Mouse (Mus musculus) CH12.LX (cell line): ENCODE data around the gene Casz1.

ENCODE experiments used
- CTCF ChIP-seq, 2 experiments: IDR thresholded peaks in 1 of 2; conservative IDR thresholded peaks in 1 of 2; 2 replicates each; pipeline ENCODE4 v1.5.1; 2011 to 2012; ENCODE audit warnings: low read depth in 2 of 2, low read length in 2 of 2, improper control_type of control experiment in 1 of 2, inconsistent platforms in 1 of 2, mild to moderate bottlenecking in 1 of 2, moderate library complexity in 1 of 2
- ELF1 ChIP-seq: IDR thresholded peaks from 2 replicates; pipeline ENCODE4 v1.6.1; 2014; ENCODE audit warnings: low read depth, mild to moderate bottlenecking, inconsistent platforms, low read length, improper control_type of control experiment
- JUND ChIP-seq: conservative IDR thresholded peaks from 2 replicates; pipeline ENCODE4 v1.6.1; 2011; ENCODE audit warnings: low read depth, low read length, improper control_type of control experiment
- NELFE ChIP-seq: IDR thresholded peaks from 2 replicates; pipeline ENCODE4 v1.6.1; 2011; ENCODE audit warnings: low read depth, low read length, improper control_type of control experiment
- POLR2A ChIP-seq: IDR thresholded peaks from 2 replicates; pipeline ENCODE4 v1.6.1; 2011; ENCODE audit warnings: low read depth, mild to moderate bottlenecking, improper control_type of control experiment, low read length

DNA sequence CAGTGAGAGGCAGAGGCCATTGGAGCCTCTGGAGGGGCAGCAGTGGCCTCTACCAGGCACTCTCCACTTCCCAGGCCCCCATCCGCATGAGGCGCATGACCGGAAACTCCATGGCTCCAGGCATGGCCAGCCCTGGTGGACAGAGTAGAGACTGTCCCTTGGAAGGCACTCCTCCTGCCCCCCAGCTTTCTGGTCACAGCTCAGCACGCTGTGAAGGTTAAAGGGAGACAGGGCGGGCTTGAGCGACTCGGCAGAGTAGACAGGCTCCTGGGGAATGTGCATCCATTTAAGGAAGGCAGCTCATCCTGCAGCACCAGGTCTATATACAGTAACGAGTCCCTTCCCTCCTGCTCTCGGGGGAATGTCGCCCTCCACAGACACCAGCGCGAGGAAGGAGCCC lies 155.8 kb downstream of the Casz1 start:
- no peak for TF ChIP-seq NELFE
- TF ChIP-seq POLR2A = no peak
- TF ChIP-seq ELF1 = no peak
- TF ChIP-seq CTCF (conservative IDR thresholded peaks at IDR 0.05 in 1 of 2, IDR thresholded peaks at IDR 0.05 in 1 of 2; ENCODE audit: low read depth in 2 of 2, low read length in 2 of 2) = no peak
- TF ChIP-seq JUND = no peak
